12 mouse cellular contexts compared by ENCODE assay signal in the genomic region with DNA sequence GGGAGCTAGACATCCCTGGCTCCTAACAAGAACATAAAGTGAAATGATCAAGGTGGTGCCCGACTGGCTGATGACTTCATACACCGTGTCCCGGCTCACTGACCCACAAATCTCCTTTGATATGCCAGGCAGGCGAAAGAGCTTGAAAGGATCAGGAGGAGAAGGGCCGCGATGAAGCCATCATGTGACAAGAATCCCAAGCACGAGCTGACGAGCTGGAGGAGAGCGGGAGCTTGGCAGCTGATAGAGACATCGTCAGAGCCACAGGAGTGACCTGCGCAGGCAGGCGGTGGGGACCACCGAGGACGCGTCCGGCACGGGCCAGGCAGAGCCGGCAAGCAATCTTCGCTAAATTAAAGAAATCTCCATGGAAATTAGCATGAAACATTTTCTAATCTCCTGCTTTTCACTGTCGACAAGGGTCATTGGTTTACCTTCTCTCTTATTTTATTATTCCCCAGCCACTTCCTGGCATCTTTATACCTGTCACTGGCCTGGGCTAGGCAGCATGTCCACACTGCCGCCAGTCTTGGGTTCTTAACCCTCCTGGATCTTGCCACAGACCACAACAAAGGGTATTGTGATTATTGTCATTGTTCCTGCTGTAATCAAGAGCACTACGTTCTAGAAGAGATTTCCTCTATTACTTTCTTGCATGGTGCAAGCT.
DNase-seq lines count a peak whose midpoint lies in the region; ATAC-seq and TF ChIP-seq lines count a peak whose summit lies in the region.
"Had no signal": no experiment of that assay in that cellular context is flagged by ENCODE, and none has a peak within 500 bp of the region (broad histone marks: within the 10 kb centered on the region; RNA-seq: fewer than 3 reads in every experiment).

No protein-coding gene starts in this region.

- no peak overlapping the region for H3K4me2 ChIP-seq in neural tube, embryonic 11.5 days (ENCODE audit: low read depth)
- no peak overlapping the region for H3K4me2 ChIP-seq in forebrain, embryonic 13.5 days
- no peak overlapping the region for H3K4me2 ChIP-seq in intestine, postnatal 0 days (replicated peaks; ENCODE audit: low read depth)
- H3K4me2 ChIP-seq: embryonic facial prominence, embryonic 13.5 days; limb, embryonic 15.5 days; lung, embryonic 15.5 days; neural tube, embryonic 12.5 days had no signal

- ATAC-seq in neural tube, embryonic 11.5 days (ENCODE audit: insufficient read depth, low FRiP score, low TSS enrichment), result no peak
- ATAC-seq in forebrain, embryonic 13.5 days, result peak; percentile 50; the same call in 1 of the 2 replicates
- ATAC-seq in intestine, postnatal 0 days, result no peak
- ATAC-seq: intestine, embryonic 16.5 days had no signal

- H3K27ac ChIP-seq in neural tube, embryonic 11.5 days (ENCODE audit: low read depth, low read length), result no peak overlapping the region
- no peak overlapping the region for H3K27ac ChIP-seq in forebrain, embryonic 13.5 days
- no peak overlapping the region for H3K27ac ChIP-seq in midbrain, embryonic 10.5 days (replicated peaks)
- H3K27ac ChIP-seq in intestine, postnatal 0 days (ENCODE audit: low read depth, low read length), result no peak overlapping the region
- H3K27ac ChIP-seq: embryonic facial prominence, embryonic 13.5 days; limb, embryonic 15.5 days; lung, embryonic 15.5 days; neural tube, embryonic 12.5 days had no signal

- H3K36me3 ChIP-seq in neural tube, embryonic 11.5 days (ENCODE audit: control insufficient read depth, insufficient read depth, low read length), result no peaks in the 10 kb centered on the region
- H3K36me3 ChIP-seq in forebrain, embryonic 13.5 days (ENCODE audit: poor library complexity, severe bottlenecking), result no peaks in the 10 kb centered on the region
- no peaks in the 10 kb centered on the region for H3K36me3 ChIP-seq in midbrain, embryonic 10.5 days
- H3K36me3 ChIP-seq in intestine, postnatal 0 days (ENCODE audit: control insufficient read depth, insufficient read depth), result no peaks in the 10 kb centered on the region
- H3K36me3 ChIP-seq: embryonic facial prominence, embryonic 13.5 days; limb, embryonic 15.5 days; lung, embryonic 15.5 days; neural tube, embryonic 12.5 days had no signal

- H3K4me1 ChIP-seq in neural tube, embryonic 11.5 days (ENCODE audit: control insufficient read depth, insufficient read depth, low read length), result no peaks in the 10 kb centered on the region
- peaks cover 4% of the 10 kb centered on the region; the same call in 1 of the 2 replicates for H3K4me1 ChIP-seq in forebrain, embryonic 13.5 days
- H3K4me1 ChIP-seq in midbrain, embryonic 10.5 days, result peaks cover 15% of the 10 kb centered on the region
- H3K4me1 ChIP-seq in intestine, postnatal 0 days (replicated peaks; ENCODE audit: control insufficient read depth, insufficient read depth, low read length), result no peaks in the 10 kb centered on the region
- H3K4me1 ChIP-seq: embryonic facial prominence, embryonic 13.5 days; limb, embryonic 15.5 days; lung, embryonic 15.5 days; neural tube, embryonic 12.5 days had no signal

- no peaks in the 10 kb centered on the region for H3K27me3 ChIP-seq in neural tube, embryonic 11.5 days (ENCODE audit: control insufficient read depth, insufficient read depth, low read length)
- H3K27me3 ChIP-seq in forebrain, embryonic 13.5 days, result no peaks in the 10 kb centered on the region
- peaks cover 99% of the 10 kb centered on the region for H3K27me3 ChIP-seq in midbrain, embryonic 10.5 days (ENCODE audit: low read depth, poor library complexity, severe bottlenecking)
- no peaks in the 10 kb centered on the region for H3K27me3 ChIP-seq in intestine, postnatal 0 days (replicated peaks; ENCODE audit: control insufficient read depth, insufficient read depth, low read length)
- H3K27me3 ChIP-seq: limb, embryonic 15.5 days; lung, embryonic 15.5 days; neural tube, embryonic 12.5 days had no signal

- no peak overlapping the region for H3K9ac ChIP-seq in neural tube, embryonic 11.5 days (ENCODE audit: low read length)
- no peak overlapping the region for H3K9ac ChIP-seq in forebrain, embryonic 13.5 days
- no peak overlapping the region for H3K9ac ChIP-seq in intestine, postnatal 0 days (ENCODE audit: low read depth, low read length)
- H3K9ac ChIP-seq: embryonic facial prominence, embryonic 13.5 days; limb, embryonic 15.5 days; lung, embryonic 15.5 days; neural tube, embryonic 12.5 days had no signal

- WGBS in neural tube, embryonic 11.5 days, result 73% methylated on average over 22 of the region's 22 CpGs
- WGBS in forebrain, embryonic 13.5 days, result 46% methylated on average over 22 of the region's 22 CpGs
- WGBS in midbrain, embryonic 10.5 days, result 39% methylated on average over 22 of the region's 22 CpGs
- WGBS in intestine, postnatal 0 days, result 76% methylated on average over 22 of the region's 22 CpGs

- no peak overlapping the region for H3K4me3 ChIP-seq in neural tube, embryonic 11.5 days (ENCODE audit: low read depth, low read length)
- no peak overlapping the region for H3K4me3 ChIP-seq in forebrain, embryonic 13.5 days
- H3K4me3 ChIP-seq in midbrain, embryonic 10.5 days, result peak overlapping the region; percentile 26; the same call in 1 of the 2 replicates
- H3K4me3 ChIP-seq in intestine, postnatal 0 days (ENCODE audit: low read depth, low read length), result no peak overlapping the region
- H3K4me3 ChIP-seq: embryonic facial prominence, embryonic 13.5 days; limb, embryonic 15.5 days; lung, embryonic 15.5 days; neural tube, embryonic 12.5 days had no signal

- H3K9me3 ChIP-seq in neural tube, embryonic 11.5 days (ENCODE audit: control insufficient read depth, low read length), result no peaks in the 10 kb centered on the region
- H3K9me3 ChIP-seq in forebrain, embryonic 13.5 days (replicated peaks), result no peaks in the 10 kb centered on the region
- H3K9me3 ChIP-seq in midbrain, embryonic 10.5 days (replicated peaks), result no peaks in the 10 kb centered on the region
- no peaks in the 10 kb centered on the region for H3K9me3 ChIP-seq in intestine, postnatal 0 days (ENCODE audit: control insufficient read depth)
- H3K9me3 ChIP-seq: embryonic facial prominence, embryonic 13.5 days; limb, embryonic 15.5 days; lung, embryonic 15.5 days; neural tube, embryonic 12.5 days had no signal

- DNase-seq in neural tube, embryonic 11.5 days (ENCODE audit: low spot score), result peak; percentile 11
- DNase-seq in neural tube, embryonic 10.5 days (ENCODE audit: extremely low spot score, low spot score), result no peak
- DNase-seq in midbrain, embryonic 10.5 days (ENCODE audit: low spot score), result peak; percentile 77
- DNase-seq in telencephalon, adult 2 months (ENCODE audit: low read depth, low spot score), result peak; percentile 2
- DNase-seq in layer of hippocampus, postnatal 25 days (ENCODE audit: extremely low spot score in 1 of 2, low spot score in 1 of 2), result no peak

- TF ChIP-seq CTCF in intestine, postnatal 0 days (IDR thresholded peaks at IDR 0.05; ENCODE audit: low read depth), result no peak

Comparison
In these comparisons a context has a peak if more than half of its experiments do, and no peak if none do; other contexts are left out.
1. DNase-seq: peak in neural tube, embryonic 11.5 days (single experiment), midbrain, embryonic 10.5 days (single experiment) and telencephalon, adult 2 months (single experiment); none in neural tube, embryonic 10.5 days (single experiment) and layer of hippocampus, postnatal 25 days (0 of 2).